Mouse (Mus musculus) urinary bladder, postnatal 4 days (tissue): ENCODE data around the gene Arid1b.

Source experiments
- DNase-seq, 2 experiments: peaks; one replicate each; pipeline ENCODE4 v3.0.0; 2021 to 2022; ENCODE audit warnings: low spot score in 2 of 2

Gene Arid1b

DNA sequence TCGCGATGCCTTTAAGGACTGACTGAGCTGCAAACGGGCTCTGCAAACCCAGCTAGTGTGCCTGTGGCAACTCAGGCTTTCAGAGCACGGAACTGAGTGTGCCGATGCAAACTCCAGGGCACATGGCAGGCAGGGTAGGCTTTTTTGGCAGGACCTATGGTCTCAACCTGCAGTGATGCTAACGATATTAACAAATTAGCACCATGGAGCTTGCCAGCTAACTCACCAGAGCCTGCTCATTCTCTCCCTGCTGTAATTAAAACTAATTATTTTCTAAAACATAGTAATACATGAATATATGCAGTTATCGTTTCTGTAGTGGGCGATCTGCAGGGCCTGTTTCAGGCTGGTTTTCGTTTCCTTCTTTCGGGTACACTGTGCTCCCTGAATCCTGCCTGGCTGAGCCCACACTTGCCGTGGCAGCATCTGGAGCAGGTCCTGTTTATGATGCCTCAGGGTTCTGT, 316.3 kb downstream of the Arid1b start:
- DNase-seq: no peak

GRCm38 (mm10) chr17:5311062-5311461, 316.9 kb downstream of the Arid1b start:
- no peak for DNase-seq

GRCm38 (mm10) chr17:5312307-5312706, 318.2 kb downstream of the Arid1b start:
- no peak for DNase-seq

- no peak for DNase-seq
These were observed 320.6 kb downstream of the Arid1b start for GRCm38 (mm10) chr17:5314735-5315134.

DNA sequence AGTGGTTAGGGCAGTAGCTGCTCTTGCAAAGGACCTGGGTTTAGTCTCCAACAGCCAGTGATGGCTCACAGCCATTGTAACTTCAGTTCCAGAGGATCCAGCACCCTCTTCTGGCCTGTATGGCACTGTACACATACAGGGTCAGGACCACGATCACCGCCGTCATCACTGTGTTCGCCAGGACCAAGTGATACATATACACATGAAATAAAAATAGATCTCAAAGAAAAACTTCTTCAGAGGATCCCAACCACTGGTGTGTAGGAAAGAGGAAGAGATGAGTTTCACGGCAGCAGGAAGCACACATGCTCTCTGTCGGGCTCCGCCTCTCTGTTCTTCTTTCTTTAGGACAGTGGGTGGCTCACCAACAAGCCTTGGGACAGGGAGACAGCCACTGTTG, 322.4 kb downstream of the Arid1b start:
- DNase-seq: no peak

DNA sequence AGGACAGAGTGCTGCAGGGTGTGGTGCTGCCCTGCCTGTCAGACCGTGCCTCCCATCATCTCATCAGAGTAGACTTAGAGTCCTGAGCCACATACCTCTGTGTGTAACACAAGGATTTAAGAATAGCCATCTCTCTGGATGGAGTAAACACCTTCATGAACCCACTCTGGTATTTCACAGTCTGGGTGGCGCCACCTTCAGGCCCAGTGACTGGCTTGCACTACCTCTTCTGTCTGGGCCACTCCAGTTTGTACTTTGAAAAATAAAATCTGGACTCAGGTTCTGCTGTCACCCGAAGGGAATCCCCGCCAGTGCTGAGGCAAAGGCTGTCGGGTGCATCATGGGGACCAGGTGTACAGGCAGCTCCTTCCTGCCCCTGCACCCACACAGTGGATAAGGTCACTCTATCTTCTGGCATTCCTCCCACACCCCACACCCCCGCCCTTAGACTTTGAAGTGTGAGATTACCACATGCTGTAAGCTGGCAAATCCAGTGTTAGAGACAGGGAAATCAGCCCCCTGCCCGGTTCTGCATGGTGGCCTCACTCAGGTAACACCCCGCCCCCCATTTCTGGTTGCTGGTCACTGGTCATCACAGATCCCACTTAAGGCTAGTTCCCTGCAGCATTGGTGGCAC, 327.6 kb downstream of the Arid1b start:
- no peak for DNase-seq

DNA sequence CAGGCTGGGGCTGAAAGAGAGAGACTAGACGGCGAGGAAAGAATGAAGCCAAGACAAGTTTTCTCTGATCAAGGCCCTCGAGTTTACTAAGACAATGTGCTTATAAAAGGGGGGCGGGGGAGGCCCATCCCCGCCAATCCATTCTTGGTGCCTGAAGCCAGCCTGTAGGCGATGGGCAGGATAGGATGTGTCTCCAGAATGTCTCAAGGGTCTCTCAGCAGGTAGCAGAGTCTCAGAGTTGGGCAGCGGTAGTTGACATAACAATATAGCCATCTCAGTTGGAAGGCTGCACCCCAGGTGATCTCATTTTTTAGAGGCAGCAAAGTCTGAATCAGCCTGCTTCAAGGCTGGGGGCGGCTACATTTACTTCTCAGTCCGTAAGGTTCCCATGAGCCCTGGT, 328.5 kb downstream of the Arid1b start:
- no peak for DNase-seq

- DNase-seq: no peak
These were observed 329.6 kb downstream of the Arid1b start for GRCm38 (mm10) chr17:5323746-5324145.

GRCm38 (mm10) chr17:5324236-5324876, 330.2 kb downstream of the Arid1b start:
- DNase-seq: no peak

GRCm38 (mm10) chr17:5326689-5327088, 332.6 kb downstream of the Arid1b start:
- DNase-seq: no peak

- DNase-seq: no peak
These were observed 333.5 kb downstream of the Arid1b start for GRCm38 (mm10) chr17:5327480-5328180.

DNA sequence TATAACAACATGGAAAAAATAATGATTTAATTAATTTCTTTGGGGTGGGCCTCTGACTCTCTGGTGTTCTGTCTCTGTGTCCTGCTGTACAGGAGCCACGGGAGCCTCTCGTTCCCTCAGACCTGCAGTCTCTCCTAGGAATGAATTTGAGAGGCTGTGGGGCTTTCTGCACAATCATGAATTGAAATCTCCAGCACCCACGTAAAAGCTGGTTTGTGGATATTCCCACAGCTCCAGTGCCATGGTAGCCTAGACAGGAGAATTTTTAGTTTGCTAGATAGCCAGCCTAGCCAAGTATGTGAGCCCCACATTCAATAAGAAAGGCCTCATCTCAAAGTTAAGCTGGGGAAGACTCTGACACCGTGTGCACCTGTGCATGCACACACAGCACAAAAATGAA, 335.3 kb downstream of the Arid1b start:
- DNase-seq: no peak

DNA sequence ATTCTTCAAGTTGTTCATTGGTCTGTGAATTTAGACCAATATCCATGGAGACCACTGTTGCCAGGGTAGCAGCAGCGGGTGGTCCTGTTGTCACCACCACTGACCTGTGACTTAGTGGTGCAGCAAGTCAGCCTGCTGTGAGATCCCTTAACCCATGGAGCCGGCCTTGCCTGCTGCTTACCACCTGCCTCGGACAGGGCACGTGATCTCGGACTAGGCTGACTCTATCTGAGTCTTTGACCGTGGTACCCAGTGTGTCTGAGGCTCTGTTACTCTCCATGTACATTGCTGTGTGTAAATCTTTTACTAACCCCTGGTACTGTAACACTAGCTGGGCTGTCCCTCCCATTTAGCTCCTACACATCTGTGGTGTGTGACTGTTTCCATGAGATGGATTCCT, 335.9 kb downstream of the Arid1b start:
- DNase-seq: no peak

GRCm38 (mm10) chr17:5330644-5331043, 336.5 kb downstream of the Arid1b start:
- no peak for DNase-seq

- no peak for DNase-seq
These were observed 337.3 kb downstream of the Arid1b start for GRCm38 (mm10) chr17:5331387-5331786.

GRCm38 (mm10) chr17:5334567-5334966, 340.4 kb downstream of the Arid1b start:
- no peak for DNase-seq

GRCm38 (mm10) chr17:5344426-5344825, 350.3 kb downstream of the Arid1b start:
- DNase-seq: no peak

- DNase-seq: no peak
These were observed 351.7 kb downstream of the Arid1b start for GRCm38 (mm10) chr17:5345810-5346209.

DNA sequence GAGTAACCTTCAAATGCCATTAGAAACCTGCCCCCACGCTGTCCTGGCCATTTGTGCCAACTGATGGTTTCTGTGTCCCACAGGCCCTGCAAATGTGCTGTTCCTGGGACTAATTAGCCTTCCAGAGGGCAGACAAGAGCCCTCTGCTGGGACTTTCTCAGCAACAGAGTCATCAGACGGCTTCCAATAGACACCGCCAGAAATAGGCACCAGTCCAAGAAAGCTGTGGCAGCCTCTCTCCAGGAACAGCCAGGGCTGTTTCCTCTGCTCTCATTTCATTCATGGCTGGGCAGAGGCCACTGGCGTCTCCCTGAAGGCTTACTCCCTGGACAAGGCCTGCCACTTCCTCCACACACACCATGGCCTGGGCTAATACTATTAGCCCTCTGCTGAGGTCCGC, 358.8 kb downstream of the Arid1b start:
- DNase-seq: no peak

GRCm38 (mm10) chr17:5360759-5361158, 366.6 kb downstream of the Arid1b start:
- DNase-seq: no peak

- no peak for DNase-seq
These were observed 371.9 kb downstream of the Arid1b start for GRCm38 (mm10) chr17:5365992-5366398.

DNA sequence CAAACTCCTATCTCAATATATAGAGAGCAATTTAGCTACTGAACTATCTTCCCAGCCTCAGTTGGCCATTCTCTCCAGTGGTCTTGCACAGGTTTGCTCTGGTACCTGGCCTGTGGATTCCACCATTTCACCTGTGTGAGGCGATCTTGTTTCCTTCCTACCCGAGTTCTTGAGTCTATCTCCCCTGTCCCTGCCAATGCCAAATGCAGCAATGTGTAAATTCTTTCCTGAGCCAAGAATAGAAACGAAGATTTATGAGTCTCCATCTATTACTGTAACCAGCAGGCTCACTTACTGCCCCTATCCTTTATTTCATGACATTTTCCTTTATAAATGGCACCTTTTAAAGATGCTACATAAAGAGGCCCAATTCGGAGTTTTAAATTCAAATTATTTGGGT, 376.9 kb downstream of the Arid1b start:
- no peak for DNase-seq

- no peak for DNase-seq
These were observed 377.4 kb downstream of the Arid1b start for GRCm38 (mm10) chr17:5371521-5371920.
